Mouse (Mus musculus) A20 (cell line): ENCODE data around the gene Col9a3.

ENCODE experiments used
- DNase-seq: peaks from one replicate; pipeline ENCODE4 v3.0.0-alpha.2; 2011; ENCODE audit warnings: low read depth, low spot score

Col9a3 gene

DNA sequence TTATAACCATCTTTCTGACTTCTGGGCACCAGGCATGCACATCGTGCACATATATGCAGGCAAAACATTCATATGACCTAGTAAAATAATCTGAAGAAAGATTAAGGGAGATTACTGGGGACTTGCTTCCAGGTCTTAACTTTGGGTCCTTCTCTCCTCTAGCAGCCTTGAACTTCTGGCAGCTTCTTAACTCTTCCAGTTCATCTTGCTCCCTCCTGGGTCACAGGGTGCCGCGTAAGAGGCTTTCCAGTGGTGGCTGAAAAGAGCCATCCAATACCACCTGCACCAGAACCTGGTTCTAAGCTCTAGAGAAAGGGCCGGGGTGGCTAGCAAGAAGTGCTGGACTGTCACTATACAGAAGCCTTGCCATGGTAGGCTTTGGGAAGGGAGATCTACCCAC, at the start of gene Col9a3:
TSS of gene Col9a3 (plus strand) at position 301 of the 400 bp plus-strand sequence.
- DNase-seq = no peak

GRCm38 (mm10) chr2:180552340-180552739, 45.2 kb upstream of the Col9a3 start:
- no peak for DNase-seq

DNA sequence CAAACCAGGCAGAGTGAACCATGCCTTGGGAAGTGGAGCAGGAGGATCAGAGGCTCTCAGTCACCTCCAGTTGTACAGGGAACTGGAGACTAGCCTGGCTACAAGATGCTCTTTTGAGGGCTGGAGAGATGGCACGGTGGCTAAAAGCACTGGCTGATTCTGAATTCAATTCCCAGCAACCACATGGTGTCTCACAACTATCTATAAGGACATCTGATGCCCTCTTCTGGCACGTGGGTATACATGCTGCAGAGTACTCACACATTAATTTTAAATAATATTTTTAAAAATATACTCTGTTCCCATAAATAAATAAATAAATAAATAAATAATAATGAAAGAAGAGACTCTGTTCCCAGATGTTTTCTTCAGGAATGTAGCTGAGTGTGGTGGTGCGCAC, 42.4 kb upstream of the Col9a3 start:
- DNase-seq = peak; percentile 26

DNA sequence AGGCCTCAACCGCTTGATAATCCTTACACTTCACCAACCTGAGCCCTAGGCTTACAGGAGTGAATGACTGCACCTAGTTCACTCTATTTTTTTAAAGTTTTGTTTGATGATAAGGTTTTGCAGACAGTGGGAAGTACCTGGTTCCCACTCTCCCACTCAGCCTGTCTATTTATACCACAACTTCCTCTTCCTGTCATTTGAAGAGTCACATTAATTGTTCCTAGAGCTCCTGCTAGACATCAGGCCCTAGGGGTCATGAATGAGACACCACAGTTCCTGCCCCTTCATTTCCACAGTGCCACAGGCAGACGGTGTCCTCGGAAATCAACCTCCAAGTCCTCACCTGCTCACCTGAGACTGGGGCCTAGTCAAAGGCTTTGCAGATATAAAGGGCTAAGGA, 41.1 kb upstream of the Col9a3 start:
- no peak for DNase-seq

- peak; percentile 54 for DNase-seq
These were observed 37.3 kb upstream of the Col9a3 start for GRCm38 (mm10) chr2:180560245-180560644.

DNA sequence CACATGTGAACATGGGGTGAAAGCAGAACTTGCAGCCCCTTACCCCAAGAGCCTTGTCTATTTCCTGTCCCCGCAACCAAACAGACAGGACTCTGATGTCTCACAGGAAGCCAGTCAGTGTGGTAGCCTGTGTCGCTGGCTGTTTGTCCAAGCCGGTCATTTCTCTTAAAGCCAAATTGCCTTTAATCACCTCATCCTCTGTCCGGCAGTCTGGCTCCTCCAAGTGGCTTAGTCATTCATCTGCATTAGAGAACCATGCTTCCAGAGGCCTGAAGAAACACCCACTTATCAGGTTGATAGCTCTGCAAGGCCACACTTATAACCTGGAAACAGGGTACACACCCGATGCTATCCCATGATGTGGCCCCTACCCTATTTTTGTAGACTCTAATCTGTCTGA, 35.4 kb upstream of the Col9a3 start:
- no peak for DNase-seq

DNA sequence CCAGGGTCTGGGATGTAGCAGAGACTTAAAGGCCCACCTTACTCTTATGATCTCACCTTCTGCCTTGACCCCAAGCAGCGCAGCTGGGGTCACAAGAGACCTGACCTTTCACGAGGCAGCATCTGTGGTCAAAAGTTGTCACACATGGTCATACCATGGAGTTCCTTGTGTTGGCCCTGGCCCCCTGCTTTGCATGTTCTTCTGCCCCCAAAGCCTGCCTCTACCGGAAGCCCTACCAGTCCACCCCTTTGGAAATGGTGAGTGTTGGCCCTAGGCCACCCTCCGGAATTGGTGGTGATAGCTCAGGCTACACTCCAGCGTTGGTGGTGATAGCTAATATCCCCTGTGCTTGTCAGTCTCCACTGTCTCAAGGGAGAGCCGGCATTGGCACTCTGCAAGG, 34.3 kb upstream of the Col9a3 start:
- DNase-seq = no peak

GRCm38 (mm10) chr2:180563841-180564240, 33.7 kb upstream of the Col9a3 start:
- DNase-seq = peak; percentile 44

DNA sequence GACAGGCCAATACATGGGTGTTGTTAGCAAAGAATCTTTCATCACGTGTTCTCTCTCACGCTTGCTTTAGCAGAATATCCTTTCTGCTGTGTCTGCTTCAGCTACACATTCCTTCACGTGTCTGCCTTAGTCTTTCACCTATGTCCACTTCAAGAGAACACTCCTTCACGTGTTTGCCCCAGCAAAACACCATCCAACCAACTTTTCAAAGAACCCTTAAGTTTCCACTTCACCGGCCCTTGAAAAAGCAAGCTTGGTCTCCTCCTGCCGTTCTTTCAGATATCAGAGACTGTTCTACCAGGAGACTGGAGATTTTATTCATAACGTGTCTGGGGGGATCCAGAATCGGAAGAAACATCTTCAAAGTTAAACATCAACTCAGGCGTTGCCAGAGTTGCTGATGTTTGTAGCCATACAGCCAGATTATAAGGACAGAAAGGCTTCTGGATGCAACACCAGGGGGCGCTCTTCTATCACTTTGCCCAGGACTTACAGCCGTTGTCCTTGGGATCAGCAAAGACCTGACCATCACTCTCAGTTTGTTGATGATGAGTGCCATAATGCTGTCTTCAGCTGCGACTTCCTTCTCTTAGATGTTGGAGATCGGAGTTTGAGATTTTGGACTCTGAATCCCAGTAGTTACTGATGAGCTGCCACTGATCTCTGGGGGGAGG, 31.2 kb upstream of the Col9a3 start:
- peak; percentile 83 for DNase-seq

DNA sequence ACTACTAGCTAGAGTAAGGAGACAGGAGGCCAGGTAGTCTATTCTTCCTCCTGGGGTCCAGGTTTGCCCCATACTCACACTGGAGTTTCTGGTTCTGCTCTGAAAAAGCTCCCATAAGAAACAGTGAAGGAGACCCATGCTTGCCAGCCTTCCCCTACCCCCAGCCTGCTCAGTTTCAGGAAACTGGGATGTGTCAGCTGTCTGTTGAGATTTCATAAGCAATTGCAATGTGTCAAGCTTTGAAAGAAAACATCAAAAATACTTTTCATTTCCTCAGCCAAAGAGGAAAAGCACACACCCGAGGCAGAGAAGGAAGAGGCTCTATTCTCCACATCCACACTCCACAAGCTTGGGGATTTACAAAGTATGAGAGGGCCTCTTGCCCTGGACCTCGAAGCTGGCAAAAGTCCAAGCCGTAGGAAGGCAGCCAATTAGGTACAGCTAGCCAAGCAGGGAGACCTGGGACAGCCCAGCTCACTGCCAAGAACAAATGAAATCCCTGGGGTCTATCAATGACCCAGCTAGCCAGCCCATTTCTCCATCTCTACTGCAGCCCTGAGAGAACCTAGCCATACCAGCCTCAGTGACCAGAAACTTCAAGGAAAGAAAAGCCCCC, 28.5 kb upstream of the Col9a3 start:
- DNase-seq = no peak

- peak; percentile 84 for DNase-seq
These were observed 21.1 kb upstream of the Col9a3 start for GRCm38 (mm10) chr2:180576482-180576881.

GRCm38 (mm10) chr2:180578686-180579085, 18.9 kb upstream of the Col9a3 start:
- DNase-seq = peak; percentile 81

DNA sequence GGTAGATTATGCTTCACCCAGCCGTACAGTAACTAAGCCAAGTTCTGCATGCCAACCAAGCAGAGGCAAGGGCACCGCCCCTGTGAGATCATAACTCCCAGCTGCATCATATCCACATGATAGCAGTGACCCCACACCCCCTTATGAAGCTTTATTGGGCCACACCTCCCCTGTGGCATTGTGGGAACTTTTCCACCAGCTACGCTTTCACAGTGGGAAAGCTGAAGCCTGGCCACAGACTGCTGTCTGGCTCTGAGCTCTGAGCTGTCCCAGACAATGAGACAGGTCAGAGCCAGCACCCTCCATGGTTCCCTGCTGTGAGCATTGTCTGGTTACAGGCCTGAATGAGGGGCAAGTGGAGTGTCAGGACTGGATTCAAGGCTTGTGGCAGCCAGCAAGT, 16.6 kb upstream of the Col9a3 start, which contains the start of gene Mrgbp:
TSS of gene Mrgbp (plus strand) at position 303 of the 400 bp plus-strand sequence.
- DNase-seq = no peak

GRCm38 (mm10) chr2:180582481-180583153, 15.0 kb upstream of the Col9a3 start:
- DNase-seq = peak; percentile 96

- DNase-seq = peak; percentile 55
These were observed 14.5 kb upstream of the Col9a3 start for GRCm38 (mm10) chr2:180583154-180583507.

DNA sequence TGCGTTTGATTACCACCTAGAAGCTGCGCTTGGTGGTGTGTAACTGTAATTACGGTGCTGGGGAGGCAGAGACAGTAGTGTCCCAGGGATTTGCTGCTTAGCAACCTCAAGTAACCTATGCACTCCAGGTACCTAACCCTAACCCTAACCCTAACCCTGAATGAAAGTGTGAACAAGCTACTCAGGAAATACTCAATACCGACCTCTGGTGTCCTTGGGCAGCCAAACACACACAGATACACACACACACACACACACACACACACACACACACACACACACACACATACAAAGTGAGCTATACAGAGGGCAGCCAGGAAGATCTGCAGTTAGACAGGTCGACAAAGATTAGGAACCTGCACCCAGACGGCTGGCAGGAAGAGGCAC, 8.9 kb upstream of the Col9a3 start:
- no peak for DNase-seq

GRCm38 (mm10) chr2:180589123-180589831, 8.3 kb upstream of the Col9a3 start, which contains the start of gene Ogfr:
Gene Ogfr (plus strand): TSS chr2:180589245.
- DNase-seq = peak; percentile 89

DNA sequence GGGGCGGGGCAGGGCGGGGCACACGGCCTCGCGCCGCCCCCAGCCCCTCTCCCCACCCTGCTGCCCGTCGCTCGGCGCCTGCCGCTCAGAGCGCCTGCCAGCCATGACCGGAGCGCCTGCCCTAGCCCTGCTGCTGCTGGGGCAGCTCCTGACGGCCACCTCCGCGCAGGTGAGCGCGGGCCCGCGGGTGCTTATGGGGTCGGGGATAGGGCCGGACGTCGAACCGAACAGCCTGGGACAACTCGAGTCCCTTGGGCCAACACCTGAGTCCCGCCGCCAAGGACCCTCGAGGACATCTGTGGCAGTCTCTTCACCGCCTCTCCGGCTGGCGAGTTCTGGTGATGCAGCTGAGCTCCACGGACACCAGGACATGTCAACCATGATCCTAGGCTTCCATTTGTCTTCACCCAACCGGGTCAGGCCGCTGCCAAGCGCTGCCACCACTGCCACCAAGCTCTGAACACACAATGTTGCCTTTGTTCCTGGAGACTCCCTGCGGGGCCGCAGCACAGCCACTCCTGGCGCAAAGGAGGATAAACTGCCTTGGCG, 641 bp downstream of the Col9a3 start:
- no peak for DNase-seq

GRCm38 (mm10) chr2:180600569-180601021, 3.0 kb downstream of the Col9a3 start:
- DNase-seq = no peak

- DNase-seq = no peak
These were observed 7.2 kb downstream of the Col9a3 start for GRCm38 (mm10) chr2:180604781-180605180.

DNA sequence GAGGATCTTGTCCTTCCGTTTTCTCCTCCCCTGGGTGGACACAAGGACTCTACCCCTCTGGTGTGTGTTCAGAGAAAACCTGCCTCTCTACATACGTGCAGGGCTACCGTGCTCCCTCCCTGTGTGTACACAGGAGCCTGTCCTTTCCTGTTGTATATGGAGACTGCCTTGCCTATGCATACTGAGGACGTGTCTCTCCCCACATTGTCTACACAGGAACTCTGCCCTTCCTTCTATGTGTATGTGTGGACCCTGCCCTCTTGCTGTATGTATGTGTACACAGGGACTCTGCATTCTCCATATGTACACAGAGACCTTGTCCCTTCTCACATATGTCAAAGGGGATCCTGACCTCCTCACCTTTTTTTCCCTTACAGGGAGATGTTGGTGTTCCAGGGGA, 12.7 kb downstream of the Col9a3 start:
- no peak for DNase-seq

DNA sequence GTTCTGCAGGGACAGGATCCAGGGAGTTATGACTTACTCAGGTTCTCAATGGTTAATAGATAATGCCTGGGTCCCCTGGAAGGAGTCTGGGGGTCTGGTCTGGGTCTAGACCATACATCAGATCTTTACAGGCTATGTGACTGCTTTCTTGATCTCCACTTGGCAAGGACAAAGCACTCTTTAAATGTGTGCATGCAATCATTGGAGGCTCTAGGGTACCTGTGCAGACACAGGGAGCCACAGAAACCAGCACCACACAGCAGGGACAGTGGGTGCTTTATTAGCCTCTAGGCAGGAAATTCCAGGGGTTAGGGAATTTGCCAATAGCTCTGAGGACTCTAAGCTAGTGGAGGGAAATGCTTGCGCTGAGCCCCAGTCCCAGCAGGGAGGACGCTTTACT, 14.3 kb downstream of the Col9a3 start:
- DNase-seq = no peak
